Mouse (Mus musculus) forebrain, embryonic 10.5 days (tissue): ENCODE measurements at regions not wholly inside any gene's neighbourhood (a gene's known extent, or its start where the extent isn't known, plus 50 kb on each side); places are given as distances from the start of the nearest gene placed in this dataset.

Experiments
- DNase-seq: peaks from one replicate; pipeline ENCODE4 v3.0.0-alpha.2; 2017; ENCODE audit warnings: low spot score; ENCODE audit errors: extremely low spot score
- H3K27ac ChIP-seq: fragments of 300-500 bp; sonication (generic); 2 replicates; pipeline ENCODE4 v1.5.1; 2016; ENCODE audit warnings: mild to moderate bottlenecking
- H3K27me3 ChIP-seq: fragments of 300-500 bp; sonication (generic); 2 replicates; pipeline ENCODE4 v1.6.1; 2016; ENCODE audit warnings: mild to moderate bottlenecking; ENCODE audit not compliant: poor library complexity, severe bottlenecking
- H3K36me3 ChIP-seq: fragments of 300-500 bp; sonication (generic); replicated peaks from 2 replicates; pipeline ENCODE4 v1.6.1; 2016; ENCODE audit warnings: mild to moderate bottlenecking, moderate library complexity
- H3K4me1 ChIP-seq: fragments of 300-500 bp; sonication (generic); 2 replicates; pipeline ENCODE4 v1.6.1; 2016
- H3K4me3 ChIP-seq: fragments of 300-500 bp; sonication (generic); 2 replicates; pipeline ENCODE4 v1.5.1; 2016; ENCODE audit warnings: mild to moderate bottlenecking, moderate library complexity
- H3K9me3 ChIP-seq: fragments of 300-500 bp; sonication (generic); 2 replicates; pipeline ENCODE4 v1.6.1; 2016; ENCODE audit warnings: mild to moderate bottlenecking, moderate library complexity
- WGBS: fragments of 180-500 bp; shearing (Covaris S2); methylation state at CpG from one replicate; pipeline ENCODE4 v1.1.7; 2016; 5-methylcytosine and 5-hydroxymethylcytosine counted together

- WGBS = 83% methylated on average over 5 of the region's 5 CpGs
- Histone ChIP-seq H3K4me1 (peaks cover 10% of the 10 kb centered on the region), H3K36me3 (no peaks in the 10 kb centered on the region), H3K27me3 (no peaks in the 10 kb centered on the region), H3K27ac (no peak overlapping the region), H3K9me3 (no peaks in the 10 kb centered on the region), H3K4me3 (no peak overlapping the region)
- DNase-seq = no peak
Measured at GRCm38 (mm10) chr12:5442679-5443078, 67.2 kb upstream of the Klhl29 start.

DNA sequence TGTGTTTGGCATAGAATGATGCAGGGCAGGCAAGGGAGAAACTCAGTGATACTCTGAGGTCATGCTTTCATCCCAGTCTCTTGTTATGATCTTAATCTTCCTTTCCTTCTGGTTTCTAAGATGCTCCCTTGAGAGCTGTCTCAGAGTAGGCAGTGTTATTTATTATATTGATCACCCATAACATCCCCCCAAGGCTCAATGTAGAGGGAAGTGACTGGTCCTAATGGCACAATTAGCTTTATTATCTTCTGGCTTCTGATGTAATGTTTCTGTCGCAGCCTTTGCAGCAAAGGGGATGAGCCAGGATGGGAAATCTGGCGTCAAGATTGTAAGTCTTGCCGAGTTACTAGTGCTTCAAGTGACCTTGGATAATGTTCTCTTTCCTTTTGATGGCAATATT, 65.0 kb upstream of the Klhl29 start:
- H3K27me3 ChIP-seq = no peaks in the 10 kb centered on the region
- DNase-seq = no peak
- 86% methylated on average over 3 of the region's 3 CpGs for WGBS
- H3K4me1 ChIP-seq = peaks cover 13% of the 10 kb centered on the region
- H3K9me3 ChIP-seq = no peaks in the 10 kb centered on the region
- H3K27ac ChIP-seq = no peak overlapping the region
- H3K4me3 ChIP-seq = no peak overlapping the region
- H3K36me3 ChIP-seq = no peaks in the 10 kb centered on the region

GRCm38 (mm10) chr12:5435876-5436275, 60.4 kb upstream of the Klhl29 start:
- H3K4me1 ChIP-seq = peaks cover 22% of the 10 kb centered on the region
- H3K4me3 ChIP-seq = no peak overlapping the region
- H3K9me3 ChIP-seq = no peaks in the 10 kb centered on the region
- no peaks in the 10 kb centered on the region for H3K36me3 ChIP-seq
- WGBS = 89% methylated on average over 3 of the region's 3 CpGs
- H3K27ac ChIP-seq = no peak overlapping the region
- no peaks in the 10 kb centered on the region for H3K27me3 ChIP-seq
- no peak for DNase-seq

DNA sequence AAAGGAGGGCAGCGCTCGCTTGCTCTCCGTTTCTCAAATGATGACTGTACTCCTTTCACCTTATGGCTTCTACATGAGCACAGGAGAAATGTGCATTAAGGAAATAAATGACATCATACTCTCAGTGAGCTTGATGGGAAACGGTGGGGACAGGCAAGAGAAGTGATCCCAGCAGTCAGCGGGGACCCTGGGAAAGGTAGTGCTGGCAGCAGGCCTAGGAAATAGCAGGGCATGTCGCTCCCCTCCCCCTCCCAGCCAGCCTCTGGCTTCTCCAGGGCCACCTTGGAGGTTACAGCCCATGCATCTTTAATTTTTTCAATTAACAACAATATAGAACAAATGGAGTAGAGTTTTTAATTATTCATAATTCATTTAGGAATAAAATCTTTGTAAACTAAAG, 58.6 kb upstream of the Klhl29 start:
- Histone ChIP-seq H3K36me3 (no peaks in the 10 kb centered on the region), H3K27me3 (no peaks in the 10 kb centered on the region), H3K4me1 (peaks cover 29% of the 10 kb centered on the region), H3K9me3 (no peaks in the 10 kb centered on the region), H3K4me3 (no peak overlapping the region), H3K27ac (no peak overlapping the region)
- DNase-seq = no peak
- 60% methylated on average over 6 of the region's 6 CpGs for WGBS

GRCm38 (mm10) chr12:5432688-5433087, 57.2 kb upstream of the Klhl29 start:
- DNase-seq = no peak
- WGBS = 71% methylated on average over 3 of the region's 3 CpGs
- H3K27ac ChIP-seq = no peak overlapping the region

DNA sequence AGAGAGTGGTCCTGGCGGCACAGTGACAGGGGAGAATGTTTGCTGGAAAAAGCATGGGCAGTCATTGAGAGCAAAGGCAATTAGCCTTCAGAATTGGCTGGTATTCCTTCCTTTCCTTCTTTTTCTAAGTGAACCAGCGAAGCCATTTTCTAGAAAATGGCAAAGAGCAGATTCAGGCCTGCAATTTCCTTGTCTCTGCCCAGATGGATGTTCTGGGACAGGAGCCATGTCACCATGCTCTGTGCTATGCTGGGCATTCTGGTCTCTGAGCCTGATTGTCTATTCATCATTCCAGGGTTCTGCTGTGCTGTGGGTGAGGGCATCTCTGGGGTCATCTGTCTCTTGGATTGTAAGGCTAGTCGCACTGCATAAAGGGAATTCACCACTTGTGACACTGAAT, 53.3 kb upstream of the Klhl29 start:
- Histone ChIP-seq H3K36me3 (no peaks in the 10 kb centered on the region), H3K27ac (no peak overlapping the region), H3K4me1 (peaks cover 36% of the 10 kb centered on the region), H3K27me3 (no peaks in the 10 kb centered on the region), H3K9me3 (no peaks in the 10 kb centered on the region), H3K4me3 (no peak overlapping the region)
- 68% methylated on average over 3 of the region's 3 CpGs for WGBS
- DNase-seq = no peak

More at GRCm38 (mm10) chr12:5432688-5433087, 57.2 kb upstream of the Klhl29 start:
- Histone ChIP-seq H3K27me3 (no peaks in the 10 kb centered on the region), H3K36me3 (no peaks in the 10 kb centered on the region), H3K4me3 (no peak overlapping the region), H3K4me1 (peaks cover 36% of the 10 kb centered on the region), H3K9me3 (no peaks in the 10 kb centered on the region)
